Mouse (Mus musculus) ES-Bruce4 (cell line): ENCODE measurements around the gene Lamp1.

Source experiments
- CTCF ChIP-seq: IDR thresholded peaks from one replicate; pipeline ENCODE4 v1.8.1; 2011; ENCODE audit warnings: low read depth, low read length
- POLR2A ChIP-seq: IDR thresholded peaks from one replicate; pipeline ENCODE4 v1.8.1; 2011; ENCODE audit warnings: low read length; ENCODE audit not compliant: insufficient read depth

- no peak for TF ChIP-seq POLR2A
- TF ChIP-seq CTCF: no peak
These were observed 50.8 kb downstream of the Lamp1 start for GRCm38 (mm10) chr8:13209770-13210169.
